Mouse (Mus musculus): ENCODE measurements around the gene Gbx2.

- TF ChIP-seq CTCF (IDR thresholded peaks at IDR 0.05; ENCODE audit: low read depth) = no peak
- TF ChIP-seq EP300 (IDR thresholded peaks at IDR 0.05; ENCODE audit: low read depth) = no peak
Measured at GRCm38 (mm10) chr1:89930551-89930950, 428 bp downstream of the Gbx2 start.

Data from liver, embryonic 14.5 days (tissue).